In the genomic region with DNA sequence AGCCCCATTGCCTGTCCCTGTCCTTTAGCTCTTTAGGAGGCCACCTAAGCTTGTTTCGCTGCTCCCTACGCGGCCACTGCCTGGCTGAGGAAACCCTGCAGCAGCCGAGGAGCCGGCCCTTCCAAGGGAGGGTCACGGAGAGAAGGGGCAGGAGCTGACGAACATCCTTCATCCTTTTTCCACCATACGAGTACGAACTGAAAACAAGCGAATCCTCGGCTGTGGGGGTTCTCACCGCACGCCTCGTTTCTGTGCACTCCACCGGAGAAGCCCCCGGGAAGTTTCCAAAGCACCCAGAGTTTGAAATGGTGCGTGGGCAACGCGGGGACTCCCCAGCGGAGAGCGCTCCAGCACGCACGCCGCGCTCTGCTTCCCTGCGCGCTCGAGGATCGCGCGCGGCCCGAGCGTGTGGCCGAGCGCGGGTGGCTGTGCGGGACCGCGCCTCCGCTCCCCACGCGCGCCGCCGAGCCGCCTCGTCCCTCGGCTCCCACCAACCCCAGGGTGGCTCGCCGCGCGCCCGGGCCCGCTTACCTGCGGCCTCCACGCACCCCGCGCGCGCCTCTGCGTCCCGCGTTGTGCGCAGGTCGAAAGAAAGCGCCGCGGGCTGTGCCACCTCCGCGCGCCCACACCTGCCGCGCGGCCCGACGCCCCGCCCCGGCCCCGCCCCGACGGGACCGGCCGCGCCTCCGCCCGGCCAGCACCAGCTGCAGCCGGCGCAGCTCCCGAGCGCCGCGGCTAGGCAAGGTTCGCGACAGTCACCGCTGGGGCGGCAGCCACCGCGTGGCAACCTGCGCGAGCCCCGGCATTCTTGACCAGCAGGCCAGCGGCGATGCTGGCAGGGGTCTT, we compare ENCODE assay signal across 8 mouse cellular contexts. TPM values are rescaled to one million over a fixed set of nuclear protein-coding genes. Genes with fewer than 3 reads are reported as not detected.
DNase-seq lines count a peak whose midpoint lies in the region; ATAC-seq and TF ChIP-seq lines count a peak whose summit lies in the region.

No protein-coding gene starts in this region.

- H3K27me3 ChIP-seq in erythroblast, embryonic 14.5 days (ENCODE audit: control insufficient read depth), result peaks cover 34% of the 10 kb centered on the region
- peaks cover 33% of the 10 kb centered on the region for H3K27me3 ChIP-seq in hindbrain, embryonic 12.5 days
- H3K27me3 ChIP-seq in lung, postnatal 0 days (replicated peaks; ENCODE audit: insufficient read depth, low read length), result peaks cover 16% of the 10 kb centered on the region; the same call in 1 of the 2 replicates

- H3K9ac ChIP-seq in ES-E14 (ENCODE audit: insufficient read depth, low read depth, low read length, poor library complexity, severe bottlenecking), result peak overlapping the region; percentile 83
- peak overlapping the region; percentile 60 for H3K9ac ChIP-seq in hindbrain, embryonic 12.5 days
- H3K9ac ChIP-seq in lung, postnatal 0 days (replicated peaks; ENCODE audit: low read depth), result peak overlapping the region; percentile 29

- H3K36me3 ChIP-seq in ES-E14 (ENCODE audit: control insufficient read depth, insufficient read depth, low read length, poor library complexity, severe bottlenecking), result no peaks in the 10 kb centered on the region
- no peaks in the 10 kb centered on the region for H3K36me3 ChIP-seq in erythroblast, embryonic 14.5 days (ENCODE audit: control insufficient read depth)
- H3K36me3 ChIP-seq in hindbrain, embryonic 12.5 days, result no peaks in the 10 kb centered on the region
- no peaks in the 10 kb centered on the region for H3K36me3 ChIP-seq in lung, postnatal 0 days (ENCODE audit: insufficient read depth, low read length)

- no peak for TF ChIP-seq EP300 in lung, postnatal 0 days (IDR thresholded peaks at IDR 0.05)

- peak; percentile 95 for ATAC-seq in hindbrain, embryonic 12.5 days (ENCODE audit: low FRiP score)
- ATAC-seq in lung, postnatal 0 days, result peak; percentile 99

- H3K4me3 ChIP-seq in ES-E14 (ENCODE audit: insufficient read depth in 1 of 2, low read depth in 1 of 2, low read length in 2 of 2, poor library complexity in 1 of 2, severe bottlenecking in 1 of 2), result peak overlapping the region; percentile 78 to 86
- peak overlapping the region; percentile 80 for H3K4me3 ChIP-seq in erythroblast, embryonic 14.5 days (replicated peaks)
- peak overlapping the region; percentile 81 for H3K4me3 ChIP-seq in hindbrain, embryonic 12.5 days
- H3K4me3 ChIP-seq in lung, postnatal 0 days (ENCODE audit: low read depth, low read length), result peak overlapping the region; percentile 57

- H3K4me1 ChIP-seq in ES-E14 (ENCODE audit: control insufficient read depth in 2 of 2, insufficient read depth in 2 of 2, low read length in 2 of 2, poor library complexity in 1 of 2), result peaks cover 0 to 3% of the 10 kb centered on the region in 2 experiments; a peak in 1 of 4 replicates
- peaks cover 12% of the 10 kb centered on the region for H3K4me1 ChIP-seq in erythroblast, embryonic 14.5 days (ENCODE audit: control insufficient read depth)
- peaks cover 4% of the 10 kb centered on the region; the same call in 1 of the 2 replicates for H3K4me1 ChIP-seq in hindbrain, embryonic 12.5 days
- H3K4me1 ChIP-seq in lung, postnatal 0 days (ENCODE audit: insufficient read depth, low read depth, low read length), result peaks cover 3% of the 10 kb centered on the region; the same call in 1 of the 2 replicates

- in situ Hi-C loops in ES-E14 (cut with MboI; ENCODE audit: low sequenced_read_pairs in 2 of 2, unreplicated experiment in 2 of 2), result no loop called here

- under 1% methylated on average over 104 of the region's 104 CpGs for WGBS in hindbrain, embryonic 12.5 days
- WGBS in lung, postnatal 0 days, result under 1% methylated on average over 57 of the region's 104 CpGs

- peak; percentile 51 for TF ChIP-seq CTCF in lung, postnatal 0 days (IDR thresholded peaks at IDR 0.05)

- peak overlapping the region; percentile 96 for H3K4me2 ChIP-seq in hindbrain, embryonic 12.5 days (replicated peaks)
- peak overlapping the region; percentile 75 for H3K4me2 ChIP-seq in lung, postnatal 0 days (replicated peaks; ENCODE audit: low read depth, low read length)

- no peaks in the 10 kb centered on the region for H3K9me3 ChIP-seq in ES-E14 (ENCODE audit: control insufficient read depth, insufficient read depth, low read depth, low read length)
- H3K9me3 ChIP-seq in erythroblast, embryonic 14.5 days (ENCODE audit: control insufficient read depth, low read length), result no peaks in the 10 kb centered on the region
- no peaks in the 10 kb centered on the region for H3K9me3 ChIP-seq in hindbrain, embryonic 12.5 days (replicated peaks)
- H3K9me3 ChIP-seq in lung, postnatal 0 days (ENCODE audit: low read length), result no peaks in the 10 kb centered on the region

- DNase-seq in ES-E14 (ENCODE audit: low read depth, low spot score), result peak; percentile 47
- peak; percentile 20 for DNase-seq in c-Kit-negative CD71-positive TER-119-positive erythroid progenitor cells, embryonic 14.5 days (ENCODE audit: low read depth, low spot score)
- DNase-seq in layer of hippocampus, postnatal 25 days (ENCODE audit: extremely low spot score in 1 of 2, low spot score in 1 of 2), result peak; percentile 44 to 50
- peak; percentile 72 for DNase-seq in lung, postnatal 0 days (ENCODE audit: low spot score)
- DNase-seq in retina, embryonic 14.5 days (ENCODE audit: low spot score), result peak; percentile 74
- DNase-seq in urinary bladder, postnatal 14 days (ENCODE audit: low spot score), result peak; percentile 69

- H3K27ac ChIP-seq in ES-E14 (ENCODE audit: insufficient read depth, low read depth, low read length, poor library complexity, severe bottlenecking), result no peak overlapping the region; the same call in 1 of the 2 replicates
- 0 out of 2 replicates have a peak overlapping the region, but pooled peaks have one; percentile 17 for H3K27ac ChIP-seq in hindbrain, embryonic 12.5 days
- no peak overlapping the region for H3K27ac ChIP-seq in lung, postnatal 0 days (ENCODE audit: low read length)

TF ChIP-seq in ES-E14, 5 proteins besides CTCF, POLR2A, EP300 and RAD21:
- TF ChIP-seq HCFC1 (IDR thresholded peaks at IDR 0.05; ENCODE audit: borderline replicate concordance, insufficient read depth, low read length) (peak; percentile 56; the same call in 1 of the 2 replicates), MAFK (IDR thresholded peaks at IDR 0.05; ENCODE audit: insufficient read depth, low read depth, low read length) (no peak), ZC3H11A (IDR thresholded peaks at IDR 0.05; ENCODE audit: borderline replicate concordance, low read depth, low read length) (no peak), CHD2 (IDR thresholded peaks at IDR 0.05; ENCODE audit: low read depth, low read length) (no peak), ZNF384 (IDR thresholded peaks at IDR 0.05; ENCODE audit: low read depth, low read length) (no peak)

RNA-seq across cellular contexts. Expression of gene Ifne, which starts 58.1 kb away (rescaled TPM):
- total RNA-seq in ES-E14 (2012; rRNA removed), result not detected in 2 replicates
- polyA plus RNA-seq in erythroblast, embryonic 14.5 days (2012), result not detected in 2 replicates
- polyA plus RNA-seq in hindbrain, embryonic 12.5 days (2016; fragmentation: Nextera tagmentation; extraction: Ambion mirVana), result not detected in 2 replicates
- total RNA-seq in layer of hippocampus, postnatal 25 days (2021), result not detected
- polyA plus RNA-seq in lung, postnatal 0 days (2015; fragmentation: Nextera tagmentation; extraction: Ambion mirVana), result not detected in 2 replicates

Comparison
In these comparisons a context has a peak if more than half of its experiments do, and no peak if none do; other contexts are left out.
1. DNase-seq: peak in every context shown above with its lines; median percentile 74 in retina, embryonic 14.5 days; 72 in lung, postnatal 0 days; 69 in urinary bladder, postnatal 14 days; 47 in ES-E14; 47 in layer of hippocampus, postnatal 25 days; 20 in c-Kit-negative CD71-positive TER-119-positive erythroid progenitor cells, embryonic 14.5 days.
2. H3K9ac ChIP-seq: peak in every context shown above with its lines; median percentile 83 in ES-E14; 60 in hindbrain, embryonic 12.5 days; 29 in lung, postnatal 0 days.